Mouse (Mus musculus) heart, embryonic 11.5 days (tissue): ENCODE measurements around the gene 9130213A22Rik. TPM values are rescaled to one million over a fixed set of nuclear protein-coding genes. Genes with fewer than 3 reads are reported as not detected.

Experiments
- polyA plus RNA-seq: library from polyadenylated mRNA; unstranded; fragments of >200 nt; fragmentation: Nextera tagmentation; extraction: Ambion mirVana; gene quantifications from 2 replicates; pipeline ENCODE4 v1.2.1, GENCODE M21; 2014

9130213A22Rik gene
- polyA plus RNA-seq, 1 experiment from 2014 or later = 0.49 TPM

Other genes starting within 250 kb of the 9130213A22Rik start
- 0.11 and 0.18 TPM in 2 replicates for gene Rnf222, start 234.0 kb downstream of the 9130213A22Rik start, polyA plus RNA-seq
- gene Rpl26, start 221.0 kb downstream of the 9130213A22Rik start, polyA plus RNA-seq = 719 and 795 TPM in 2 replicates
- not detected in 2 replicates for gene Odf4, start 195.5 kb downstream of the 9130213A22Rik start, polyA plus RNA-seq
- 9.0 and 12.3 TPM in 2 replicates for gene Arhgef15, start 165.1 kb downstream of the 9130213A22Rik start, polyA plus RNA-seq
- 1.5 and 1.6 TPM in 2 replicates for gene Slc25a35, start 154.5 kb downstream of the 9130213A22Rik start, polyA plus RNA-seq
- gene Rangrf, start 147.4 kb downstream of the 9130213A22Rik start, polyA plus RNA-seq = 67.0 and 70.6 TPM in 2 replicates
- gene Pfas, start 114.1 kb downstream of the 9130213A22Rik start, polyA plus RNA-seq = 17.3 and 24.0 TPM in 2 replicates
- 41.3 and 48.3 TPM in 2 replicates for gene Ctc1, start 106.7 kb downstream of the 9130213A22Rik start, polyA plus RNA-seq
- 89.2 and 89.6 TPM in 2 replicates for gene Aurkb, start 76.9 kb downstream of the 9130213A22Rik start, polyA plus RNA-seq
- 7.7 and 9.8 TPM in 2 replicates for gene Borcs6, start 62.9 kb downstream of the 9130213A22Rik start, polyA plus RNA-seq
- 26.4 and 28.2 TPM in 2 replicates for gene Tmem107, start 51.8 kb downstream of the 9130213A22Rik start, polyA plus RNA-seq
- gene Vamp2, start 34.1 kb downstream of the 9130213A22Rik start, polyA plus RNA-seq = 89.7 and 94.7 TPM in 2 replicates
- 6.2 and 6.3 TPM in 2 replicates for gene Per1, start 27.4 kb downstream of the 9130213A22Rik start, polyA plus RNA-seq
- 0.35 and 0.64 TPM in 2 replicates for gene Hes7, start 2.2 kb downstream of the 9130213A22Rik start, polyA plus RNA-seq
- gene Aloxe3, start 3.3 kb upstream of the 9130213A22Rik start, polyA plus RNA-seq = 0.37 and 0.39 TPM in 2 replicates
- not detected in 2 replicates for gene Alox12b, start 34.4 kb upstream of the 9130213A22Rik start, polyA plus RNA-seq
- 1.1 and 2.0 TPM in 2 replicates for gene Alox8, start 75.3 kb upstream of the 9130213A22Rik start, polyA plus RNA-seq
- 0.13 and 0.17 TPM in 2 replicates for gene Gucy2e, start 114.4 kb upstream of the 9130213A22Rik start, polyA plus RNA-seq
- gene Cntrob, start 201.2 kb upstream of the 9130213A22Rik start, polyA plus RNA-seq = 10.1 and 13.1 TPM in 2 replicates
- gene Trappc1, start 201.4 kb upstream of the 9130213A22Rik start, polyA plus RNA-seq = 189 and 202 TPM in 2 replicates
- 0.56 and 0.70 TPM in 2 replicates for gene Kcnab3, start 203.7 kb upstream of the 9130213A22Rik start, polyA plus RNA-seq
- gene Rnf227, start 217.9 kb upstream of the 9130213A22Rik start, polyA plus RNA-seq = 7.8 and 8.6 TPM in 2 replicates
- 15.5 and 21.8 TPM in 2 replicates for gene Chd3, start 246.8 kb upstream of the 9130213A22Rik start, polyA plus RNA-seq